Mouse (Mus musculus) forebrain, embryonic 11.5 days (tissue): ENCODE measurements around the gene Kcnj16. TPM values are rescaled to one million over a fixed set of nuclear protein-coding genes. Genes with fewer than 3 reads are reported as not detected.

Source experiments
- ATAC-seq: fragments of 200-750 bp; cut with Nextera tagmentation; replicated peaks from 2 replicates; pipeline ENCODE4 v1.8.0; 2017; ENCODE audit warnings: moderate TSS enrichment; ENCODE audit not compliant: low FRiP score
- DNase-seq: peaks from one replicate; pipeline ENCODE4 v3.0.0-alpha.2; 2017; ENCODE audit warnings: low spot score
- H3K27ac ChIP-seq: fragments of 300-500 bp; sonication (generic); 2 replicates; pipeline ENCODE4 v1.5.1; 2014; ENCODE audit warnings: low read depth, low read length
- H3K27me3 ChIP-seq: fragments of 300-500 bp; sonication (generic); 2 replicates; pipeline ENCODE4 v1.6.1; 2014; ENCODE audit warnings: mild to moderate bottlenecking, low read length, mixed read lengths; ENCODE audit not compliant: control insufficient read depth, insufficient read depth
- H3K36me3 ChIP-seq: fragments of 300-500 bp; sonication (generic); 2 replicates; pipeline ENCODE4 v1.6.1; 2014; ENCODE audit warnings: mild to moderate bottlenecking, low read length, moderate library complexity, mixed read lengths; ENCODE audit not compliant: control insufficient read depth, insufficient read depth
- H3K4me1 ChIP-seq: fragments of 300-500 bp; sonication (generic); replicated peaks from 2 replicates; pipeline ENCODE4 v1.6.1; 2014; ENCODE audit warnings: low read length, mixed read lengths; ENCODE audit not compliant: control insufficient read depth, insufficient read depth
- H3K4me2 ChIP-seq: fragments of 300-500 bp; sonication (generic); 2 replicates; pipeline ENCODE4 v1.6.1; 2014; ENCODE audit warnings: low read depth, mild to moderate bottlenecking, low read length, moderate library complexity, mixed read lengths; ENCODE audit not compliant: severe bottlenecking
- H3K4me3 ChIP-seq: fragments of 300-500 bp; sonication (generic); 2 replicates; pipeline ENCODE4 v1.5.1; 2014; ENCODE audit warnings: low read depth, low read length
- H3K9ac ChIP-seq: fragments of 300-500 bp; sonication (generic); 2 replicates; pipeline ENCODE4 v1.6.1; 2014; ENCODE audit warnings: low read length
- H3K9me3 ChIP-seq: fragments of 300-500 bp; sonication (generic); 2 replicates; pipeline ENCODE4 v1.6.1; 2016; ENCODE audit warnings: low read length, mixed read lengths; ENCODE audit not compliant: control insufficient read depth
- WGBS: fragments of 180-500 bp; shearing (Covaris S2); extraction: QIAGEN DNeasy Blood & Tissue Kit; methylation state at CpG from one replicate; pipeline ENCODE4 v1.1.7; 2014; 5-methylcytosine and 5-hydroxymethylcytosine counted together
- polyA plus RNA-seq: library from polyadenylated mRNA; unstranded; fragments of >200 nt; fragmentation: Nextera tagmentation; extraction: Ambion mirVana; gene quantifications from 2 replicates; pipeline ENCODE4 v1.2.1, GENCODE M21; 2014

Kcnj16 gene
- polyA plus RNA-seq = 0.05 TPM in 1 of 2 replicates, not detected in the other

- H3K9me3 ChIP-seq = no peaks in the 10 kb centered on the region
- H3K4me1 ChIP-seq = no peaks in the 10 kb centered on the region
- H3K27me3 ChIP-seq = no peaks in the 10 kb centered on the region
- H3K9ac ChIP-seq = no peak within 1 kb of the TSS
- no peak within 1 kb of the TSS for H3K4me2 ChIP-seq
- H3K27ac ChIP-seq = no peak within 1 kb of the TSS
- WGBS = 81% methylated on average over 4 of the region's 4 CpGs
- ATAC-seq (no peak), DNase-seq (no peak)
- H3K36me3 ChIP-seq = no peaks in the 10 kb centered on the region
- H3K4me3 ChIP-seq = no peak within 1 kb of the TSS
These were observed at the start of gene Kcnj16 for GRCm38 (mm10) chr11:110967762-110968135. Kcnj16 (plus strand) TSS chr11:110968033.

GRCm38 (mm10) chr11:110918808-110919465 is 48.9 kb upstream of the Kcnj16 start:
- no peak for DNase-seq
- no peak for ATAC-seq
- no peak overlapping the region for H3K27ac ChIP-seq
- H3K4me1 ChIP-seq = no peaks in the 10 kb centered on the region
- H3K36me3 ChIP-seq = no peaks in the 10 kb centered on the region
- no peak overlapping the region for H3K4me3 ChIP-seq
- H3K9ac ChIP-seq = no peak overlapping the region
- WGBS = 85% methylated on average over 5 of the region's 5 CpGs
- H3K9me3 ChIP-seq = no peaks in the 10 kb centered on the region
- H3K4me2 ChIP-seq = no peak overlapping the region
- no peaks in the 10 kb centered on the region for H3K27me3 ChIP-seq

GRCm38 (mm10) chr11:110935699-110936098 is 32.1 kb upstream of the Kcnj16 start:
- Histone ChIP-seq H3K4me1 (no peaks in the 10 kb centered on the region), H3K4me2 (no peak overlapping the region), H3K27ac (no peak overlapping the region), H3K36me3 (no peaks in the 10 kb centered on the region), H3K4me3 (no peak overlapping the region), H3K9me3 (no peaks in the 10 kb centered on the region), H3K9ac (no peak overlapping the region), H3K27me3 (no peaks in the 10 kb centered on the region)
- ATAC-seq (no peak), DNase-seq (no peak)
- 82% methylated on average over 3 of the region's 3 CpGs for WGBS

GRCm38 (mm10) chr11:110942280-110942679 is 25.6 kb upstream of the Kcnj16 start:
- Histone ChIP-seq H3K4me1 (no peaks in the 10 kb centered on the region), H3K4me2 (no peak overlapping the region), H3K36me3 (no peaks in the 10 kb centered on the region), H3K4me3 (no peak overlapping the region), H3K27me3 (no peaks in the 10 kb centered on the region), H3K9ac (no peak overlapping the region), H3K9me3 (no peaks in the 10 kb centered on the region), H3K27ac (no peak overlapping the region)
- ATAC-seq = no peak
- DNase-seq = no peak
- 37% methylated on average over 3 of the region's 3 CpGs for WGBS

- H3K4me1 ChIP-seq = no peaks in the 10 kb centered on the region
- H3K27ac ChIP-seq = no peak overlapping the region
- H3K36me3 ChIP-seq = no peaks in the 10 kb centered on the region
- H3K4me3 ChIP-seq = no peak overlapping the region
- no peak for DNase-seq
- H3K27me3 ChIP-seq = no peaks in the 10 kb centered on the region
- no peaks in the 10 kb centered on the region for H3K9me3 ChIP-seq
- 60% methylated on average over 6 of the region's 6 CpGs for WGBS
- H3K9ac ChIP-seq = no peak overlapping the region
- H3K4me2 ChIP-seq = no peak overlapping the region
- ATAC-seq = no peak
These were observed 25.1 kb upstream of the Kcnj16 start for GRCm38 (mm10) chr11:110942695-110943135.

- Histone ChIP-seq H3K4me3 (no peak overlapping the region), H3K4me2 (no peak overlapping the region), H3K36me3 (no peaks in the 10 kb centered on the region), H3K9ac (no peak overlapping the region), H3K9me3 (no peaks in the 10 kb centered on the region), H3K4me1 (no peaks in the 10 kb centered on the region), H3K27ac (no peak overlapping the region), H3K27me3 (no peaks in the 10 kb centered on the region)
- ATAC-seq (no peak), DNase-seq (no peak)
- WGBS = 62% methylated on average over 7 of the region's 7 CpGs
These were observed 11.2 kb upstream of the Kcnj16 start for GRCm38 (mm10) chr11:110956665-110957064.

- no peak overlapping the region for H3K9ac ChIP-seq
- DNase-seq (no peak), ATAC-seq (0 out of 2 replicates have a peak, but pooled peaks have one; percentile 46)
- H3K4me3 ChIP-seq = no peak overlapping the region
- no peaks in the 10 kb centered on the region for H3K36me3 ChIP-seq
- 16% methylated on average over 5 of the region's 5 CpGs for WGBS
- no peaks in the 10 kb centered on the region for H3K4me1 ChIP-seq
- no peak overlapping the region for H3K4me2 ChIP-seq
- no peaks in the 10 kb centered on the region for H3K27me3 ChIP-seq
- no peaks in the 10 kb centered on the region for H3K9me3 ChIP-seq
- H3K27ac ChIP-seq = no peak overlapping the region
These were observed 6.2 kb upstream of the Kcnj16 start for GRCm38 (mm10) chr11:110961592-110962021.

- H3K4me1 ChIP-seq = no peaks in the 10 kb centered on the region
- H3K4me3 ChIP-seq = no peak overlapping the region
- no peak overlapping the region for H3K9ac ChIP-seq
- H3K27me3 ChIP-seq = no peaks in the 10 kb centered on the region
- H3K36me3 ChIP-seq = no peaks in the 10 kb centered on the region
- H3K4me2 ChIP-seq = no peak overlapping the region
- H3K9me3 ChIP-seq = no peaks in the 10 kb centered on the region
- DNase-seq = no peak
- no peak for ATAC-seq
- WGBS = 82% methylated on average over 11 of the region's 11 CpGs
- no peak overlapping the region for H3K27ac ChIP-seq
These were observed 643 bp upstream of the Kcnj16 start for GRCm38 (mm10) chr11:110967019-110967761.
